Mouse (Mus musculus) midbrain, embryonic 15.5 days (tissue): ENCODE measurements around the gene Oma1. TPM values are rescaled to one million over a fixed set of nuclear protein-coding genes. Genes with fewer than 3 reads are reported as not detected.

Experiments
- ATAC-seq: fragments of 200-750 bp; cut with Nextera tagmentation; replicated peaks from 2 replicates; pipeline ENCODE4 v1.8.0; 2017; ENCODE audit warnings: moderate TSS enrichment
- H3K27ac ChIP-seq: fragments of 300-500 bp; sonication (generic); 2 replicates; pipeline ENCODE4 v1.5.1; 2015; ENCODE audit warnings: mild to moderate bottlenecking, inconsistent platforms
- H3K27me3 ChIP-seq: fragments of 300-500 bp; sonication (generic); replicated peaks from 2 replicates; pipeline ENCODE4 v1.6.1; 2015; ENCODE audit warnings: inconsistent platforms
- H3K36me3 ChIP-seq: fragments of 300-500 bp; sonication (generic); replicated peaks from 2 replicates; pipeline ENCODE4 v1.6.1; 2015; ENCODE audit warnings: inconsistent platforms
- H3K4me1 ChIP-seq: fragments of 300-500 bp; sonication (generic); 2 replicates; pipeline ENCODE4 v1.6.1; 2015; ENCODE audit warnings: inconsistent platforms
- H3K4me2 ChIP-seq: fragments of 300-500 bp; sonication (generic); 2 replicates; pipeline ENCODE4 v1.6.1; 2015; ENCODE audit warnings: inconsistent platforms, mild to moderate bottlenecking, moderate library complexity
- H3K4me3 ChIP-seq: fragments of 300-500 bp; sonication (generic); 2 replicates; pipeline ENCODE4 v1.5.1; 2015; ENCODE audit warnings: mild to moderate bottlenecking, inconsistent platforms
- H3K9ac ChIP-seq: fragments of 300-500 bp; sonication (generic); 2 replicates; pipeline ENCODE4 v1.6.1; 2015; ENCODE audit warnings: mild to moderate bottlenecking, inconsistent platforms
- H3K9me3 ChIP-seq: fragments of 300-500 bp; sonication (generic); 2 replicates; pipeline ENCODE4 v1.6.1; 2016; ENCODE audit warnings: inconsistent platforms
- WGBS: fragments of 180-500 bp; shearing (Covaris S2); methylation state at CpG from one replicate; pipeline ENCODE4 v1.1.7; 2015; ENCODE audit warnings: mixed read lengths; 5-methylcytosine and 5-hydroxymethylcytosine counted together
- polyA plus RNA-seq: library from polyadenylated mRNA; unstranded; fragments of >200 nt; fragmentation: Nextera tagmentation; extraction: Ambion mirVana; gene quantifications from 2 replicates; pipeline ENCODE4 v1.2.1, GENCODE M21; 2015

Gene Oma1
- polyA plus RNA-seq, result 8.7 and 9.1 TPM in 2 replicates

- under 1% methylated on average over 57 of the region's 61 CpGs for whole genome bisulfite sequencing
- H3K9me3 ChIP-seq, result no peaks in the 10 kb centered on the region
- ATAC-seq, result peak; percentile 99
- no peaks in the 10 kb centered on the region for H3K36me3 ChIP-seq
- H3K4me1 ChIP-seq, result peaks cover 11% of the 10 kb centered on the region
- H3K4me2 ChIP-seq, result peak within 1 kb of the TSS; percentile 81
- H3K27me3 ChIP-seq, result no peaks in the 10 kb centered on the region
- H3K9ac ChIP-seq, result peak within 1 kb of the TSS; percentile 76
- peak within 1 kb of the TSS; percentile 71 for H3K4me3 ChIP-seq
- H3K27ac ChIP-seq, result peak within 1 kb of the TSS; percentile 97
These were observed at the start of gene Oma1 for GRCm38 (mm10) chr4:103313587-103314525. Gene Oma1, plus strand, starts transcription at chr4:103313812.

- peaks cover 4% of the 10 kb centered on the region; the same call in 1 of the 2 replicates for H3K4me1 ChIP-seq
- H3K9ac ChIP-seq, result no peak overlapping the region
- no peaks in the 10 kb centered on the region for H3K27me3 ChIP-seq
- H3K27ac ChIP-seq, result no peak overlapping the region
- no peaks in the 10 kb centered on the region for H3K9me3 ChIP-seq
- no peaks in the 10 kb centered on the region for H3K36me3 ChIP-seq
- WGBS, result 26% methylated on average over 8 of the region's 8 CpGs
- ATAC-seq, result no peak
- no peak overlapping the region for H3K4me2 ChIP-seq
- H3K4me3 ChIP-seq, result no peak overlapping the region
These were observed 49.7 kb upstream of the Oma1 start for GRCm38 (mm10) chr4:103263812-103264396.

DNA sequence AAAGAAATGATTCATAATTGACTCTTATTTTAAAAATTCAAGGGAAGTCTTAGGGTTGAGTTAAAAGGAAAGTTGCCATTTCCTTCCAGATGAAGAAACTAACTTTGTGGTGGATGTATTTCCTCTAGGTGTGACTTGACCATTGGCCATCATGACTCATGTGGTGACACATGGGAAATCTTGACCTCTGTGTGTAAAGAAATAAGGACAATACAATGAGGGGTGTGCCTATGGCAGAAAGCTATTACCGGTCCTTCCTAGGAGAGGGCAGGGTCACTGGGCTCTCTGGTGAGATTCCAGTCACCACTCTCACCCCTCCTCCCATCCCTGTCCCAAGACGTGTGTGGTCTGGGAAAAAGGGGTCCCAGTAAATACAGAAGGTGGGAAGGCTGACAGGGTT, 48.4 kb upstream of the Oma1 start:
- H3K9me3 ChIP-seq, result no peaks in the 10 kb centered on the region
- no peak overlapping the region for H3K9ac ChIP-seq
- H3K27ac ChIP-seq, result no peak overlapping the region
- no peak overlapping the region for H3K4me2 ChIP-seq
- ATAC-seq, result no peak
- no peaks in the 10 kb centered on the region for H3K36me3 ChIP-seq
- H3K27me3 ChIP-seq, result no peaks in the 10 kb centered on the region
- WGBS, result 61% methylated on average over 2 of the region's 2 CpGs
- peaks cover 4% of the 10 kb centered on the region; the same call in 1 of the 2 replicates for H3K4me1 ChIP-seq
- H3K4me3 ChIP-seq, result no peak overlapping the region

DNA sequence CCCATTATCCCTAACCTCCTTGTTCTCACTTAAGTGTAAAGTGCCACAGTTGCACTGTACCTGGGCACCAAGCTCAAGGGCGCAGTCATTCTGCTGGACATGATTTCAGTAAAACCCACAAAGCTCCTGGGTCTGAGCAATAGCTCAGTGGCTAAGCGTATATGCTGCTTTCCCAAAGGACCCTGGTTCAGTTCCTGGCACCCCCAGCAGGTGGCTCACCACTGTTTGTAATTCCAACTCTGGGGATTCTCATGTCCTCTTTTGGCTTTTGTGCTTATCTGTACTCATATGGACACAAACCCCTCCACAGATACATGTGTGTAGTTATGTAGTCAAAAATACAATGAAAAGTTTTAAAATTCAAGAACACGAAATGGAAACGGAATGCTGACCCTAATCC, 44.3 kb upstream of the Oma1 start:
- Histone ChIP-seq H3K36me3 (no peaks in the 10 kb centered on the region), H3K4me3 (no peak overlapping the region), H3K27ac (no peak overlapping the region), H3K4me1 (no peaks in the 10 kb centered on the region), H3K9me3 (no peaks in the 10 kb centered on the region), H3K27me3 (no peaks in the 10 kb centered on the region), H3K9ac (no peak overlapping the region), H3K4me2 (no peak overlapping the region)
- WGBS, result 84% methylated on average over 4 of the region's 4 CpGs
- no peak for ATAC-seq

DNA sequence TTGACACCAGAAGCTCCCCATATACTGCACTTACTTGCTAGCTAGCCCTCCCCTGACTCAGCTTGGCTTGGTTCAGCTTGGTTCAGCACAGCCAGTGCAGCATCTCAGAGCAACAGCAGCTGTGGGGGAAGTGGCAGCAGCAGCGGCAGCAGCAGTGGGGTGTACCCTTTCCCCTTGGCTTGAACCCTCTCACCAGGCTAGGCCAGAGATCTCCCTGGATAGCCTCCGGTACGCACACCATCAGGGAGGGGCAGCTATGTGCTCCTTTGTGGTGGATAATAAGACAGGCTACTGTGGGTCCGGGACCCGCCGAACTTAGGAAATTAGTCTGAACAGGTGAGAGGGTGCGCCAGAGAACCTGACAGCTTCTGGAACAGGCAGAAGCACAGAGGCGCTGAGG, 40.6 kb upstream of the Oma1 start:
- Histone ChIP-seq H3K27ac (no peak overlapping the region), H3K4me3 (no peak overlapping the region), H3K9me3 (no peaks in the 10 kb centered on the region), H3K4me1 (no peaks in the 10 kb centered on the region), H3K4me2 (no peak overlapping the region), H3K27me3 (no peaks in the 10 kb centered on the region), H3K36me3 (no peaks in the 10 kb centered on the region), H3K9ac (no peak overlapping the region)
- no peak for ATAC-seq
- 75% methylated on average over 7 of the region's 8 CpGs for whole genome bisulfite sequencing

DNA sequence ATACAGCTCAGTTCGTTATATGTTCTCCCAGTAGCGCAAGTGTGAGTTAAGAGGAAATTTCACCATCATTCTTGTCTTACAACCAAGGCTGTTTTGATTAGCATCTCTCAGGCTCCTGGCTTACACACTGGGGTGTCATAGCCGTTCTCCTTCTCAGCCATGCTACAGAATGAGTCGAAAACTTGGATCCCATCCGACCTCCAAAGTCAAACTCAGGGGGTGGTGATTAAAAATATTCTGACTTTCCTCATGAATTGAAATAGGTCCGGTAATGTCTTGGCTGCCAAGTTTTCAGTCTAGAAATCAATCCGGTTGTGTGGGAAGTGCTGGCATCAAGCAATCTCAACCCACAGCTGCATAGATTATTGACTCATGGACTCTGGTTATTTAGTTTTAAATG, 25.3 kb upstream of the Oma1 start:
- Histone ChIP-seq H3K27me3 (no peaks in the 10 kb centered on the region), H3K9ac (no peak overlapping the region), H3K9me3 (no peaks in the 10 kb centered on the region), H3K27ac (no peak overlapping the region), H3K4me2 (no peak overlapping the region), H3K36me3 (no peaks in the 10 kb centered on the region), H3K4me1 (no peaks in the 10 kb centered on the region), H3K4me3 (no peak overlapping the region)
- ATAC-seq, result no peak
- 86% methylated on average over 7 of the region's 7 CpGs for WGBS

- no peaks in the 10 kb centered on the region for H3K36me3 ChIP-seq
- H3K4me1 ChIP-seq, result no peaks in the 10 kb centered on the region
- no peak within 1 kb of the TSS for H3K4me3 ChIP-seq
- H3K4me2 ChIP-seq, result no peak within 1 kb of the TSS
- H3K9me3 ChIP-seq, result no peaks in the 10 kb centered on the region
- H3K27me3 ChIP-seq, result no peaks in the 10 kb centered on the region
- no peak within 1 kb of the TSS for H3K27ac ChIP-seq
- 46% methylated on average over 2 of the region's 2 CpGs for WGBS
- H3K9ac ChIP-seq, result no peak within 1 kb of the TSS
- no peak for ATAC-seq
These were observed 22.8 kb upstream of the Oma1 start, which contains the start of gene 4921539E11Rik for GRCm38 (mm10) chr4:103290763-103291162. Gene 4921539E11Rik, minus strand, starts transcription at chr4:103290863.

- WGBS, result 77% methylated on average over 10 of the region's 10 CpGs
- H3K27me3 ChIP-seq, result no peaks in the 10 kb centered on the region
- no peak for ATAC-seq
- no peak overlapping the region for H3K27ac ChIP-seq
- H3K4me1 ChIP-seq, result no peaks in the 10 kb centered on the region
- no peak overlapping the region for H3K4me2 ChIP-seq
- H3K36me3 ChIP-seq, result no peaks in the 10 kb centered on the region
- H3K4me3 ChIP-seq, result no peak overlapping the region
- H3K9me3 ChIP-seq, result no peaks in the 10 kb centered on the region
- H3K9ac ChIP-seq, result no peak overlapping the region
These were observed 14.3 kb upstream of the Oma1 start for GRCm38 (mm10) chr4:103299342-103299741.

- ATAC-seq, result no peak
- 93% methylated on average over 1 of the region's 1 CpGs for WGBS
- H3K4me1 ChIP-seq, result no peaks in the 10 kb centered on the region
- H3K27ac ChIP-seq, result no peak overlapping the region
- no peak overlapping the region for H3K4me3 ChIP-seq
- no peaks in the 10 kb centered on the region for H3K27me3 ChIP-seq
- no peaks in the 10 kb centered on the region for H3K36me3 ChIP-seq
- no peak overlapping the region for H3K4me2 ChIP-seq
- H3K9me3 ChIP-seq, result no peaks in the 10 kb centered on the region
- no peak overlapping the region for H3K9ac ChIP-seq
These were observed 9.8 kb upstream of the Oma1 start for GRCm38 (mm10) chr4:103303851-103304250.

GRCm38 (mm10) chr4:103314526-103314910, 906 bp downstream of the Oma1 start:
- H3K9ac ChIP-seq, result 0 out of 2 replicates have a peak overlapping the region, but pooled peaks have one; percentile 76
- peak overlapping the region; percentile 81 for H3K4me2 ChIP-seq
- peak overlapping the region; percentile 71 for H3K4me3 ChIP-seq
- H3K9me3 ChIP-seq, result no peaks in the 10 kb centered on the region
- ATAC-seq, result no peak
- WGBS, result 22% methylated on average over 3 of the region's 3 CpGs
- peaks cover 11% of the 10 kb centered on the region for H3K4me1 ChIP-seq
- no peaks in the 10 kb centered on the region for H3K36me3 ChIP-seq
- no peaks in the 10 kb centered on the region for H3K27me3 ChIP-seq
- peak overlapping the region; percentile 97; the same call in 1 of the 2 replicates for H3K27ac ChIP-seq

- Histone ChIP-seq H3K36me3 (no peaks in the 10 kb centered on the region), H3K4me2 (no peak overlapping the region), H3K27me3 (no peaks in the 10 kb centered on the region), H3K9ac (no peak overlapping the region), H3K4me1 (peaks cover 11% of the 10 kb centered on the region), H3K27ac (no peak overlapping the region), H3K4me3 (no peak overlapping the region), H3K9me3 (no peaks in the 10 kb centered on the region)
- no peak for ATAC-seq
- 92% methylated on average over 4 of the region's 4 CpGs for WGBS
These were observed 2.2 kb downstream of the Oma1 start for GRCm38 (mm10) chr4:103315861-103316260.

DNA sequence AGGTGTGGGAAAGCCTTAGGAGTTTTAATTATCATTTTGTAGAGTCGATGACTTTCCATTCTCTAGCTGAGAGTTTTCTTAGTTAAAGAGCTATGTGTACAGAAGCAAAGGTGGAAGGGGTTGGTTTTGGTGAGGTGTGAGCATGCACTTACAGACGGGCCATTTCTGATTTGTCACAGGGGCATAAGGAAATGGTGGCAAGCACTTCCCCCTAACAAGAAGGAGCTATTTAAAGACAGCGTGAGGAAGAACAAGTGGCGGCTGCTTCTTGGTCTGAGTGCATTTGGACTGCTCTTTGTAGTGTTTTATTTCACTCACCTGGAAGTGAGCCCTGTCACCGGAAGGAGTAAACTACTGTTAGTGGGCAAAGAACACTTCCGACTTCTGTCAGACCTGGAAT, 7.8 kb downstream of the Oma1 start:
- 87% methylated on average over 6 of the region's 6 CpGs for WGBS
- no peak overlapping the region for H3K4me3 ChIP-seq

More for the DNA sequence above, 7.8 kb downstream of the Oma1 start:
- H3K4me2 ChIP-seq, result no peak overlapping the region
- no peaks in the 10 kb centered on the region for H3K27me3 ChIP-seq
- H3K36me3 ChIP-seq, result no peaks in the 10 kb centered on the region
- H3K4me1 ChIP-seq, result no peaks in the 10 kb centered on the region
- no peak for ATAC-seq
- H3K9me3 ChIP-seq, result no peaks in the 10 kb centered on the region
- no peak overlapping the region for H3K27ac ChIP-seq
- no peak overlapping the region for H3K9ac ChIP-seq
